Mouse (Mus musculus) v-Abl transformed pro-B cells (cell line): ENCODE data around the gene Numb.
"Not testable (repeated sequence)": the region's sequence is repeated elsewhere in the genome, so short reads cannot be mapped to it uniquely, and the experiment has no call there.

Source experiments
- in situ Hi-C, 2 experiments: fragments of 400-800 bp; cut with MboI; formaldehyde crosslinking; loops; one replicate each; pipeline ENCODE4 v1.15.1; 2025; ENCODE audit not compliant: unreplicated experiment in 2 of 2

Gene Numb

DNA sequence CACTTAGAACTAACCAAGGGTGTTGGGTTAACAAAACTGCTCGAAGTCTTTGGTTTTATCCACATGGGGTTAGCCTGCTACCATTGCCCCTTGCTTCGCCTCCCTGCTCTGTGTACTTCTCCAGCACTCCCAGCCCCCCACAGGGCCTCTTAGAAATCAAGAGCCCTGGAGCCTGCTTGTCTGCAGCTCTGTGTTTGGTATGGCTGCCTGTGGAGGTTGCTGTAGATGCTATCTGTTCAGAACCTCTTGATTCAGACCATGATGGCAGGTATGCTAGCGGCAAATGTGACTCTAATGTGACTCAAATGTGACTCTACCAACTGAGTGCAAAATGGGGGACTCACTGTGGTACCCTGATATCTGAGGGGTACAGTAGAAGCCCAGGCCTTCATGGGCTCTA is 2.6 kb upstream of the Numb start:
- in situ Hi-C loops, result no loop called here

GRCm38 (mm10) chr12:83923486-83923859 is 1.7 kb upstream of the Numb start:
- in situ Hi-C loops, result no loop called here

GRCm38 (mm10) chr12:83922724-83923485 is 1.2 kb upstream of the Numb start:
- in situ Hi-C loops, result no loop called here

GRCm38 (mm10) chr12:83920721-83921441 is 853 bp downstream of the Numb start:
- in situ Hi-C loops, result no loop called here

GRCm38 (mm10) chr12:83916884-83917283 is 4.8 kb downstream of the Numb start:
- in situ Hi-C loops, result no loop called here

GRCm38 (mm10) chr12:83914797-83915196 is 6.9 kb downstream of the Numb start:
- in situ Hi-C loops, result no loop called here

- in situ Hi-C loops, result no loop called here
Observed at GRCm38 (mm10) chr12:83914202-83914740, 7.5 kb downstream of the Numb start.

DNA sequence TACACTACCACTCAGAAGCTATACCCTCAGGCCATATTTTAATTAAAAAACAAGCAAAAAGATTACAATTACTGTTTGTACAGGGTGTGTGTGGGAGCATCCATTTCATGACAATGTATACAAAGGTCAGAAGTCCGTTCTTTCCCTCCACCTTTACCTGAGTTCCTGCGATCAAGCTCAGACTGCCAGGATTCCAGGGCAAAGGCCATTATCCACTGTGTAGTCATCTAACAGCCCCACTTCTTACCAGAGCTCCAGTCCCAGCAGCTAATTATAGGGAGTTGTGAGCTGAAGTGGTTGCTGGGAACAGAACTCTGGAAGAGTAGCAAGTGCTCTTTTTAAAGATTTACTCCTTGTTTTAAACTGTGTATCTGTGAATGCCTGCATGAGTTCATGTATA is 11.3 kb downstream of the Numb start:
- in situ Hi-C loops, result no loop called here

DNA sequence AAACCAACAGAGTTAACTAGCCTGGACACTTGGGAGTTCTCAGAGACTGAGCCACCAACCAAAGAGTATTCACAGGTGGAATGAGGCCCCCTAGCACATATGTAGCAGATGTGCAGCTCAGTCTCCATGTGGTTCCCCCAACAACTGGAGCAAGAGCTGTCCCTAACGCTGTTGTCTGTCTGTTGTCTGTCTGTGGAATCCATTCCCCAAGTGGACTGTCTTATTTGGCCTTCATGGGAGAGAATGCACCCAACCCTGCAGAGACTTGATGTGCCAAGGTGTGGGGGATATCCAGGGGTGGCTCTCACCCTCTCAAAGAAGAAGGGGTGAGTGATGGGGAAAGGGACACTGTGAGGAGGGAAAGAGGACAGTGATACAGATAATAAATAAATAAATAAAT is 28.8 kb downstream of the Numb start:
- in situ Hi-C loops, result no loop called here

DNA sequence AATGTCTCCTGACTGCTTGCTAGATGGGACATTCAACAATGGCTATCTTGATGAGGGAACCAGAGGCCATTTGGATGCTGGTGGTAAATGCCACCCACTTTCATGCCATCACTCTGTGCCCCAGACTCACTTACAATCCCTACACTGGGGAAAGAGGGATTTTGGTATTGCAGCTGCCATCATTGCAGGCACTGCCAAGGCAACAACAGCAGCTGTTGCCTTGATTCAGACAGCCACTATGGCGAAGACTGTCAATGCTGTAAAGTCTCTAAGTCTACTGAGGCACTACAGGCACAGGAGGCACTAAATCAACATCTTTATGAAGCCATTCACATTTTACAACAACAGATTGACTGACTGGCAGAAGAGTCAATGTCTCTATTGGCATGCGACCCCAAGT is 30.5 kb downstream of the Numb start:
- in situ Hi-C loops, result no loop called here

- in situ Hi-C loops, result no loop called here
Observed at GRCm38 (mm10) chr12:83889128-83889527, 32.6 kb downstream of the Numb start.

- in situ Hi-C loops, result no loop called here
Observed at GRCm38 (mm10) chr12:83885516-83886285, 36.0 kb downstream of the Numb start.

DNA sequence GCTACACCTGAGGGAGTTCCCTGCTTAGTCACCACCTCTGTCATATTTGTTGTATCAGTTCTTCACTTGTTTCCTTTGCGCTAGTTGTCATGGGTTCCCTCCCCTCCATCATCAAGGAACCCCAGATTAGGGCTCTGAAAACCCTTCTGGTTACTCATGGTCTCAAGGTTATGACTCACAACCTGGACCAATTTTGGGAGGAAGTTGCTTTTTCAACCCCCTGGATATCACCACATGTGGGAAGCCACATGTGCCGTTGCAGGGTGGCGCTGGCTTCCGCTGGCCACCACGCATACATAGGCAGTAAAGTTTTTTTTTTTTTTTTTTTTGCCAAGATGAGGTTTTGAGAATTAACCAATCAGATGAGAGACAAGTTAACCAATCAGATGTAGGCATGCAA is 36.7 kb downstream of the Numb start:
- in situ Hi-C loops, result not testable (repeated sequence)

- in situ Hi-C loops, result no loop called here
Observed at GRCm38 (mm10) chr12:83882503-83882902, 39.2 kb downstream of the Numb start.

GRCm38 (mm10) chr12:83882088-83882487 is 39.6 kb downstream of the Numb start:
- in situ Hi-C loops, result no loop called here

- in situ Hi-C loops, result no loop called here
Observed at GRCm38 (mm10) chr12:83880913-83881312, 40.8 kb downstream of the Numb start.

- in situ Hi-C loops, result no loop called here
Observed at GRCm38 (mm10) chr12:83875097-83875496, 46.6 kb downstream of the Numb start.

DNA sequence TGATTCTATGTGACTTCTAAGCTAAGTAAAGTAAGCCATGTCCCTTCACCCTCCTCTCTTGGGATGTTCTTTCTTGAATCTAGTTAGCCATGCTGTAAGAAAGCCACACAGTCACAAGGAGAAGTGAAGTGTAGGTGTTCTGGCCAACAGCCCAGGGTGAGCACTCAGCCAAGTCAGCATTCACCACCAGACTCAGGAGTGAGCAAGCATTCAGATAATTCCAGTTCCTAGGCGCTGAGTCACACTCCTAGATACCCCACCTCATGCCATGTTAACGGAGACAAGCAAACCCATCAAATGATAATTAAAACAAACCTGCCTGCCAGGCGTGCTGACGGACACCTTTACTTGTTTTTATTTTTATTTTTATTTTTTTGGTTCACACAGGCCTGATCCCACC is 47.1 kb downstream of the Numb start:
- in situ Hi-C loops, result no loop called here

DNA sequence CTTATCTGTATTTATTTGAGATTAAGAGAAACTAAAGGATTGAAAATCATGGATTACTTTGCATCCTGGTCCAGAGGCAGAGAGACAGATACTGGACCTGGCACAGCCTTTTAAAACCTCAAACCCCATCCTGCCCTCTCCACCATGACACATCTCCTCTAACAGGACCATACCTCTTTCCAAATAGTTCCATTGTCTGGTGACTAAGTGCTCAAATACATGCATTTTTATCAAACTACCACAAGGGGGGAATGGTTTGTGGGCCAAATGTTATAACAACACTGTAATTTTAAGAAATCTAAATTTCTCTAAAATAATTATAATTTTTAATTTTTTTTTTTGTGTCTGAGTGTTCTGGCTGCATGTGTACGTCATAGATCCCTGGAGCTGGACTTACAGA is 57.2 kb downstream of the Numb start:
- in situ Hi-C loops, result no loop called here

DNA sequence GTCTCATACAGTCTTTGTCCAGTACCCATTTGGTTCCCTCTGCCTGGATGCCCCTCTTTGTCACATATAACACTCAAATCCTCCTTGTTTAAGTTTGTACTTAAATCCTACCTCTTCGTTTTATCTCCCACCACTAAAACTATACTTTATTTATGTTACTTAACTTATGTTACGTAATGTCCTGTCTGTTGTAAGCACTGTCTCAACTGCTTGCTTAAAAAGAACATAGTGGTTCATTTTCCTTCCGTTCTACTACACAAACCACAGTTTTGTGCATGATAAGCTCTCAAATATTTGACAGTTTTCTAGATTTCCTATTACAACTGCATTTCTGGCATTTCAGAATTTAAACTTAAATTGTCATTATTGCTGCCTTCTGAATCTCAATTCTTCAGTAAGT is 59.9 kb downstream of the Numb start:
- in situ Hi-C loops, result no loop called here

- in situ Hi-C loops, result no loop called here
Observed at GRCm38 (mm10) chr12:83860688-83861087, 61.0 kb downstream of the Numb start.
